Mouse (Mus musculus): ENCODE data around the gene Srrd.

GRCm38 (mm10) chr5:112301694-112302093, 41.1 kb downstream of the Srrd start:
- TF ChIP-seq CTCF (IDR thresholded peaks at IDR 0.05; ENCODE audit: insufficient read depth, low read length) = no peak
- TF ChIP-seq POLR2A (IDR thresholded peaks at IDR 0.05; ENCODE audit: borderline replicate concordance, extremely low read depth, low read depth, low read length) = no peak
